Comparison of ENCODE assay signal across 9 mouse cellular contexts in genomic region chr4:130036112-130036511, GRCm38 (mm10). TPM values are rescaled to one million over a fixed set of nuclear protein-coding genes. Genes with fewer than 3 reads are reported as not detected.
DNase-seq lines count a peak whose midpoint lies in the region; ATAC-seq and TF ChIP-seq lines count a peak whose summit lies in the region.
"Had no signal": no experiment of that assay in that cellular context is flagged by ENCODE, and none has a peak within 500 bp of the region (broad histone marks: within the 10 kb centered on the region; RNA-seq: fewer than 3 reads in every experiment).

No protein-coding gene starts in this region.

- H3K9ac ChIP-seq in forebrain, postnatal 0 days: no peak overlapping the region
- no peak overlapping the region for H3K9ac ChIP-seq in hindbrain, embryonic 16.5 days (ENCODE audit: low read depth, low read length)
- H3K9ac ChIP-seq in lung, postnatal 0 days (replicated peaks; ENCODE audit: low read depth): no peak overlapping the region
- H3K9ac ChIP-seq: neural tube, embryonic 13.5 days had no signal

- no peak overlapping the region for H3K27ac ChIP-seq in spleen, adult 2 months (ENCODE audit: insufficient read depth, low read length)
- no peak overlapping the region for H3K27ac ChIP-seq in forebrain, postnatal 0 days (ENCODE audit: low read depth, low read length)
- H3K27ac ChIP-seq in hindbrain, embryonic 16.5 days (ENCODE audit: low read depth, low read length): no peak overlapping the region
- H3K27ac ChIP-seq in lung, postnatal 0 days (ENCODE audit: low read length): peak overlapping the region; percentile 51; the same call in 1 of the 2 replicates
- peak overlapping the region; percentile 15; the same call in 1 of the 2 replicates for H3K27ac ChIP-seq in small intestine, adult 2 months (ENCODE audit: insufficient read depth, low read depth, low read length)
- H3K27ac ChIP-seq: neural tube, embryonic 13.5 days had no signal

- WGBS in spleen, adult 2 months: 7% methylated on average over 8 of the region's 8 CpGs
- WGBS in forebrain, postnatal 0 days: 6% methylated on average over 7 of the region's 8 CpGs
- WGBS in hindbrain, embryonic 16.5 days: 9% methylated on average over 8 of the region's 8 CpGs
- WGBS in lung, postnatal 0 days: 2% methylated on average over 8 of the region's 8 CpGs
- 6% methylated on average over 8 of the region's 8 CpGs for WGBS in small intestine, adult 2 months

- TF ChIP-seq EP300 in lung, postnatal 0 days (IDR thresholded peaks at IDR 0.05): no peak

- ATAC-seq in forebrain, postnatal 0 days: peak; percentile 61
- ATAC-seq in hindbrain, embryonic 16.5 days: peak; percentile 46
- ATAC-seq in lung, postnatal 0 days: peak; percentile 26

- no peak overlapping the region for H3K4me3 ChIP-seq in spleen, adult 2 months (ENCODE audit: extremely low read depth, insufficient read depth, insufficient read length)
- no peak overlapping the region for H3K4me3 ChIP-seq in forebrain, postnatal 0 days (ENCODE audit: low read depth, low read length)
- no peak overlapping the region for H3K4me3 ChIP-seq in hindbrain, embryonic 16.5 days (ENCODE audit: low read length)
- H3K4me3 ChIP-seq in lung, postnatal 0 days (ENCODE audit: low read depth, low read length): no peak overlapping the region
- H3K4me3 ChIP-seq in small intestine, adult 2 months (ENCODE audit: low read depth, low read length): no peak overlapping the region
- H3K4me3 ChIP-seq: erythroblast, embryonic 14.5 days; neural tube, embryonic 13.5 days had no signal

- no peak overlapping the region for H3K4me2 ChIP-seq in forebrain, postnatal 0 days (ENCODE audit: low read depth)
- no peak overlapping the region for H3K4me2 ChIP-seq in hindbrain, embryonic 16.5 days (ENCODE audit: low read length)
- peak overlapping the region; percentile 28; the same call in 1 of the 2 replicates for H3K4me2 ChIP-seq in lung, postnatal 0 days (replicated peaks; ENCODE audit: low read depth, low read length)
- H3K4me2 ChIP-seq: neural tube, embryonic 13.5 days had no signal

- TF ChIP-seq POLR2A in spleen, adult 2 months (IDR thresholded peaks at IDR 0.05; ENCODE audit: low read depth, low read length): no peak
- TF ChIP-seq POLR2A in small intestine, adult 2 months (IDR thresholded peaks at IDR 0.05; ENCODE audit: low read depth, low read length): no peak

- no peaks in the 10 kb centered on the region for H3K9me3 ChIP-seq in forebrain, postnatal 0 days (ENCODE audit: low read length)
- no peaks in the 10 kb centered on the region for H3K9me3 ChIP-seq in hindbrain, embryonic 16.5 days (ENCODE audit: control insufficient read depth, low read length)
- no peaks in the 10 kb centered on the region for H3K9me3 ChIP-seq in lung, postnatal 0 days (ENCODE audit: low read length)
- H3K9me3 ChIP-seq: neural tube, embryonic 13.5 days had no signal

- TF ChIP-seq CTCF in spleen, adult 2 months (IDR thresholded peaks at IDR 0.05; ENCODE audit: extremely low read depth, insufficient read depth, insufficient read length, insufficient replicate concordance): peak; percentile 51; the same call in 1 of the 2 replicates
- TF ChIP-seq CTCF in forebrain, postnatal 0 days (IDR thresholded peaks at IDR 0.05; ENCODE audit: low read depth): peak; percentile 85
- TF ChIP-seq CTCF in lung, postnatal 0 days (IDR thresholded peaks at IDR 0.05): peak; percentile 89
- TF ChIP-seq CTCF in small intestine, adult 2 months (IDR thresholded peaks at IDR 0.05; ENCODE audit: extremely low read depth, insufficient read length, insufficient replicate concordance, low read depth, low read length): peak; percentile 76

- no peaks in the 10 kb centered on the region for H3K27me3 ChIP-seq in spleen, adult 2 months (ENCODE audit: control insufficient read depth, insufficient read depth, low read length)
- H3K27me3 ChIP-seq in forebrain, postnatal 0 days (ENCODE audit: insufficient read depth, low read length): no peaks in the 10 kb centered on the region
- H3K27me3 ChIP-seq in hindbrain, embryonic 16.5 days (replicated peaks; ENCODE audit: control insufficient read depth, insufficient read depth, low read length): no peaks in the 10 kb centered on the region
- H3K27me3 ChIP-seq in lung, postnatal 0 days (replicated peaks; ENCODE audit: insufficient read depth, low read length): no peaks in the 10 kb centered on the region
- H3K27me3 ChIP-seq in small intestine, adult 2 months (ENCODE audit: control insufficient read depth, insufficient read depth, low read length): 0 out of 2 replicates have a peak, but pooled peaks cover 3% of the 10 kb centered on the region

- no peaks in the 10 kb centered on the region for H3K4me1 ChIP-seq in spleen, adult 2 months (ENCODE audit: control insufficient read depth, insufficient read depth, insufficient read length)
- peaks cover 12% of the 10 kb centered on the region; the same call in 1 of the 2 replicates for H3K4me1 ChIP-seq in forebrain, postnatal 0 days (ENCODE audit: insufficient read depth)
- peaks cover 19% of the 10 kb centered on the region for H3K4me1 ChIP-seq in hindbrain, embryonic 16.5 days (ENCODE audit: control insufficient read depth, insufficient read depth, low read depth, low read length)
- peaks cover 14% of the 10 kb centered on the region; the same call in 1 of the 2 replicates for H3K4me1 ChIP-seq in lung, postnatal 0 days (ENCODE audit: insufficient read depth, low read depth, low read length)
- no peaks in the 10 kb centered on the region; the same call in none of the 2 replicates for H3K4me1 ChIP-seq in small intestine, adult 2 months (ENCODE audit: control insufficient read depth, insufficient read depth, insufficient read length, low read length)

- no peaks in the 10 kb centered on the region for H3K36me3 ChIP-seq in spleen, adult 2 months (ENCODE audit: control insufficient read depth, insufficient read depth, low read length)
- H3K36me3 ChIP-seq in forebrain, postnatal 0 days (ENCODE audit: insufficient read depth): no peaks in the 10 kb centered on the region
- H3K36me3 ChIP-seq in hindbrain, embryonic 16.5 days (ENCODE audit: control insufficient read depth, insufficient read depth, low read length): no peaks in the 10 kb centered on the region
- H3K36me3 ChIP-seq in lung, postnatal 0 days (ENCODE audit: insufficient read depth, low read length): no peaks in the 10 kb centered on the region
- H3K36me3 ChIP-seq in small intestine, adult 2 months (ENCODE audit: control insufficient read depth, insufficient read depth, low read length): no peaks in the 10 kb centered on the region
- H3K36me3 ChIP-seq: neural tube, embryonic 13.5 days had no signal

- DNase-seq in spleen, adult 2 months (ENCODE audit: low read depth in 1 of 2, low spot score in 2 of 2): no peak
- DNase-seq in spleen, postnatal 4 days (ENCODE audit: low spot score in 2 of 2): no peak
- DNase-seq in cerebellum, adult 18-20 months: peak; percentile 39 to 72
- peak; percentile 67 for DNase-seq in forebrain, postnatal 0 days
- peak; percentile 63 for DNase-seq in lung, postnatal 0 days (ENCODE audit: low spot score)

RNA-seq across cellular contexts. Expression of gene Col16a1, which starts 11.5 kb away (rescaled TPM):
- polyA plus RNA-seq in spleen, adult 2 months (2012; rRNA removed): 9.0 and 10.3 TPM in 2 replicates
- total RNA-seq in forebrain, postnatal 0 days (2014; rRNA removed): 21.8 and 29.7 TPM in 2 replicates
- 6.8 and 7.5 TPM in 2 replicates for polyA plus RNA-seq in forebrain, postnatal 0 days (2015; fragmentation: Nextera tagmentation; extraction: Ambion mirVana)
- polyA plus RNA-seq in hindbrain, embryonic 16.5 days (2015; fragmentation: Nextera tagmentation; extraction: Ambion mirVana): 11.8 and 16.2 TPM in 2 replicates
- 26.2 and 30.1 TPM in 2 replicates for polyA plus RNA-seq in lung, postnatal 0 days (2015; fragmentation: Nextera tagmentation; extraction: Ambion mirVana)
- polyA plus RNA-seq in small intestine, adult 2 months (2012; rRNA removed): 6.9 and 8.2 TPM in 2 replicates
- polyA plus RNA-seq: erythroblast, embryonic 14.5 days had no signal

RNA-seq across cellular contexts. Expression of gene Adgrb2, which starts 51.4 kb away (rescaled TPM):
- polyA plus RNA-seq in spleen, adult 2 months (2012; rRNA removed): 4.0 and 6.4 TPM in 2 replicates
- 195 and 216 TPM in 2 replicates for total RNA-seq in forebrain, postnatal 0 days (2014; rRNA removed)
- 15.8 and 18.3 TPM in 2 replicates for polyA plus RNA-seq in forebrain, postnatal 0 days (2015; fragmentation: Nextera tagmentation; extraction: Ambion mirVana)
- 13.4 and 14.9 TPM in 2 replicates for polyA plus RNA-seq in hindbrain, embryonic 16.5 days (2015; fragmentation: Nextera tagmentation; extraction: Ambion mirVana)
- 0.21 and 0.33 TPM in 2 replicates for polyA plus RNA-seq in lung, postnatal 0 days (2015; fragmentation: Nextera tagmentation; extraction: Ambion mirVana)
- 1.7 and 2.3 TPM in 2 replicates for polyA plus RNA-seq in small intestine, adult 2 months (2012; rRNA removed)
- polyA plus RNA-seq: erythroblast, embryonic 14.5 days had no signal

Comparison
In these comparisons a context has a peak if more than half of its experiments do, and no peak if none do; other contexts are left out.
1. DNase-seq: peak in cerebellum, adult 18-20 months (2 of 2), forebrain, postnatal 0 days (single experiment) and lung, postnatal 0 days (single experiment); none in spleen, adult 2 months (0 of 2) and spleen, postnatal 4 days (0 of 2).
2. H3K27ac ChIP-seq: peak in lung, postnatal 0 days (single experiment) and small intestine, adult 2 months (single experiment); none in spleen, adult 2 months (single experiment), forebrain, postnatal 0 days (single experiment) and hindbrain, embryonic 16.5 days (single experiment).
3. Peak in every context shown above with its lines, with median percentiles within 50 percentile points of each other: CTCF ChIP-seq and ATAC-seq.